Mouse (Mus musculus) olfactory bulb, adult 2 months (tissue): Measurements from ENCODE around the gene Hcfc2. TPM values are rescaled to one million over a fixed set of nuclear protein-coding genes. Genes with fewer than 3 reads are reported as not detected.

ENCODE experiments used
- H3K27ac ChIP-seq: fragments of 200-500 bp; 2 replicates; pipeline ENCODE4 v1.5.1; 2012; ENCODE audit warnings: low read depth, low read length; ENCODE audit not compliant: insufficient read depth
- H3K4me1 ChIP-seq: fragments of 200-500 bp; 2 replicates; pipeline ENCODE4 v1.6.1; 2012; ENCODE audit warnings: low read length; ENCODE audit not compliant: control insufficient read depth, insufficient read depth
- H3K4me3 ChIP-seq: fragments of 200-500 bp; 2 replicates; pipeline ENCODE4 v1.5.1; 2012; ENCODE audit warnings: mild to moderate bottlenecking, low read depth, low read length, moderate library complexity; ENCODE audit not compliant: insufficient read depth
- CTCF ChIP-seq: fragments of 200-500 bp; IDR thresholded peaks from 2 replicates; pipeline ENCODE4 v1.5.1; 2012; ENCODE audit warnings: low read depth, mild to moderate bottlenecking, low read length, moderate library complexity; ENCODE audit not compliant: insufficient read depth
- POLR2A ChIP-seq: fragments of 200-500 bp; IDR thresholded peaks from 2 replicates; pipeline ENCODE4 v1.6.1; 2012; ENCODE audit warnings: mild to moderate bottlenecking, low read depth, low read length, moderate library complexity; ENCODE audit not compliant: insufficient read depth
- WGBS: fragments of 180-500 bp; shearing (Covaris S2); methylation state at CpG from one replicate; pipeline ENCODE4 v1.1.7; 2018; 5-methylcytosine and 5-hydroxymethylcytosine counted together
- polyA plus RNA-seq: library from polyadenylated mRNA; stranded (reverse); fragments of >200 nt; gene quantifications from 2 replicates; pipeline ENCODE4 v1.2.4, GENCODE M21; 2012; ENCODE audit warnings: low replicate concordance; ENCODE audit not compliant: missing spikeins, insufficient read depth, insufficient read length

Gene Hcfc2
- polyA plus RNA-seq, 1 experiment, result not detected

DNA sequence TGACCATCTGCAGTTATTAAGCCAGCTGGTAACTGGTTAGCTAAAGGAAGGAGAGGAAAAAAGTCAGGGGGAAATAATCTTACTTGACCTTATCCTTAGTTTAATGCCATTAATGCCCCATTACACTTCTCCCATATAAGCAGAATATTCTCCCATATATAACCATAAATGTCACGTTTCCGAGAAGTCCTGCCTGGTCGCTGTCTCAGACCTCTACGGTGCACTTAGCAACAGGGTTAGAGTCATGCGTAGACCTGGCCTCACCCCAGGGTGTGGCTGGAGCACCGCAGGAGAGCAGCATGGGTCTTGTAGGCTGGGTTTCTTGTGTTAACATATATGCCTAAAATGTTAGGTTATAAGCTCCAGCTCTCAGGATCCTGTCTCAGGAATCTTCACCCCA is 54.8 kb downstream of the Hcfc2 start:
- H3K27ac ChIP-seq, result no peak overlapping the region
- H3K4me3 ChIP-seq, result no peak overlapping the region
- TF ChIP-seq POLR2A (no peak), CTCF (no peak)
- 93% methylated on average over 6 of the region's 6 CpGs for WGBS
- H3K4me1 ChIP-seq, result no peaks in the 10 kb centered on the region

DNA sequence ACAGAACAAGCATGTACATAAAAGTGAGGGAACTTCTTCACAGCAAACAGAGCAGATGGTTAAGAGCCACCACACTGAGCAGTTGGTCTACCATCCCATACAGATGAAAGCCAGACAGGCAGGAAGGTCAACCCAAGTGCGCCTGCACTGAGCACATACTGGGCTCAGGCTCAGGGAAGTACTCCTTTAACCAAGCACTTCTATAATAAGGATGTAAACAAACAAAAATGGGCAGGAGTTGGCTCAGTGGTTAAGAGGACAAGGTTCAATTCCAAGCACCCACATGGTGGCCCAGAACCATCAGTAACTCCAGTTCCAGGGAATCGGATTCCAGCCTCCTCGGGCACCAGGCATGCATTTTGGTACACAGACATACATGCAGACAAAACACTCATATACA is 57.0 kb downstream of the Hcfc2 start:
- H3K27ac ChIP-seq, result no peak overlapping the region
- peaks cover 9% of the 10 kb centered on the region for H3K4me1 ChIP-seq
- WGBS, result 88% methylated on average over 3 of the region's 3 CpGs
- H3K4me3 ChIP-seq, result no peak overlapping the region
- TF ChIP-seq CTCF, result no peak
- TF ChIP-seq POLR2A, result no peak

DNA sequence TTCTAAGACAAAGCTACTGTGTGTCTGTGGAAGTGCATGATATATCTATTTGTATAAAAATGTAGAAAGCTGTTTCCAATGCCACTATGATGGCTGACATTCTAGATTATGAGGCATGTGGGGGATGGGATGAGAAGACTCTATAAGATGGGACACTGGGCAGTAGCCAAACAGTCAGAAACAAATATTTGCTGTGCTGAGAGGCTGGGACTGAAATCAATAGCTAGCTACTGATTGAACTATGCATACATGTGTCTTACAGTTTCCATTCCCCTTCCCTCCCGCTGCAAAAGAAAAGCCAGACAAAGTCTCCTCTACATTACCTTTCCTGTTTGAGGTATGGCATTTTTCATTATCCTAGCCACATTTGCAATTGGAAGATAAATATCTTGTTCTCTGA is 58.7 kb downstream of the Hcfc2 start:
- H3K27ac ChIP-seq, result no peak overlapping the region
- H3K4me1 ChIP-seq, result peaks cover 15% of the 10 kb centered on the region
- no peak overlapping the region for H3K4me3 ChIP-seq
- TF ChIP-seq CTCF (no peak), POLR2A (no peak)
- 97% methylated on average over 1 of the region's 1 CpGs for WGBS

DNA sequence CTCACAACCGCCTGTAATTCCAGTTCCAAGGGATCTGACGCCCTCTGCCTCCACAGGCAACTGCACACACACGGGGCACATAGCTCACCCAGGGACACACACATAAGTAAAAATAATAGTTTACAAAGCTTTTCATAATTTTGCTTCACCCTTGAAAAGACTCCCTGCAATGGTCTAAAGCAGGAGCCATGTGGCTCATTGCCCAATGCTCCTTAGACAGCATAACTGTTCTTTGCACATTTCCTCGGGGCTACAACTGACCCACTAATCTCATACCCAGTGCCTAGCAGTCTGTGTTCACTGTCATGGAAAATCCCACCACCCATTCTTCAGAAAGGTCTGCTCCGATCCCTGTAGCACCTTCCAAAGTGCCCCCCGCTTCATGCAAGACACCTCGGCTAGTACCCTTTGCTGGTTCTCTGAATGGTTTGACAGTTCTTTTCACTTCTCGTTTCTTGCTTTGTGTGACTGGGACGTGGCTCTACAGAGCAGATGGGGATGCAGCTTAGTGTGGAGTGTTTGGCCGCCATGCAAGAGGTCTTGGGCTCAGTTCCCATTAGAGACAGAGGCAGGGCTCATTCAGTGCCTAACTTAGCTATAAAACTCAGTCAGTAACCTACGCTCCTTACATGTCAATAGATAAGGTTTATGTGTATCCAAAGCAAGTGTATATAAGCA is 59.4 kb downstream of the Hcfc2 start:
- H3K27ac ChIP-seq, result no peak overlapping the region
- peaks cover 20% of the 10 kb centered on the region for H3K4me1 ChIP-seq
- 59% methylated on average over 11 of the region's 11 CpGs for WGBS
- H3K4me3 ChIP-seq, result no peak overlapping the region
- TF ChIP-seq POLR2A, result no peak
- no peak for TF ChIP-seq CTCF

DNA sequence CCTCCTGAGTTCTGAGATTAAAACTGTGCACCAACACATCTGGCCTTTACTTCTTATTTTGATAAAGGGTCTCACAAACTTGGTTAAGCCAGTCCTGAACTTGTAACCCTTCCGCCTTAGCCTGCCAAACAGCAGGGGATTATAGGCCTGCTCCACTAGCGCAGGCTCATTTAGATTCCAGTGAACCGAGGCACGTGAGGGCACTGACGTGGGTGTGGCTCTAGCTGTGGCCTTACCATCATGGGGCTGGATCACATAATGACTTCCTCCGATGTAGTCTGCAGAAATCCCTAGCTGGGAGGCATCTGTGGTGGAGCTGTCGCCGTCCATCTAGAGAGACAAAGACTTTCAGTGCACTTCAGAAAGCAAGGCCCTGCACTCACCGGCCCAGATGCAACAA is 60.5 kb downstream of the Hcfc2 start:
- WGBS, result 79% methylated on average over 9 of the region's 9 CpGs
- Histone ChIP-seq H3K4me3 (no peak overlapping the region), H3K4me1 (peaks cover 27% of the 10 kb centered on the region), H3K27ac (no peak overlapping the region)
- TF ChIP-seq POLR2A (no peak), CTCF (no peak)

DNA sequence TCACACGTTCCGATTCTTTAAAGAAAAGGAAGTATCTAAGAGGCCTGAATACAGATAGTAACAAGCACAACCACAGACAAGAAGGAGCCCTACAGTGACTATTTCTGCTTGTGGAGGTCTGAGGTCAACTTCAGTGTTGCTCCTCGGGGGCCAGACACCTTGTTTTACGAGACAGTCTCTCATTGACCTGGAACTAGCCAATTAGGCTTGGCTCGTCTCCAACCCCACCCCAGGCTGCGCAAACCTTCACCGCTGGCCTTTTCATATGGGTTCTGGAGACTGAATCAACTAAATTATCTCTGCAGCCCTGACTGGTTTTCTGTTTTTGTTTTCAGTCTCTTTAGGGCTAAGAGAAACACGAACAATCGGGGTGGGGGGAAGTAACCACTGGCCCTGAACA is 61.4 kb downstream of the Hcfc2 start:
- no peak overlapping the region for H3K4me3 ChIP-seq
- peaks cover 29% of the 10 kb centered on the region for H3K4me1 ChIP-seq
- no peak overlapping the region for H3K27ac ChIP-seq
- no peak for TF ChIP-seq CTCF
- TF ChIP-seq POLR2A, result no peak
- 33% methylated on average over 9 of the region's 9 CpGs for WGBS

DNA sequence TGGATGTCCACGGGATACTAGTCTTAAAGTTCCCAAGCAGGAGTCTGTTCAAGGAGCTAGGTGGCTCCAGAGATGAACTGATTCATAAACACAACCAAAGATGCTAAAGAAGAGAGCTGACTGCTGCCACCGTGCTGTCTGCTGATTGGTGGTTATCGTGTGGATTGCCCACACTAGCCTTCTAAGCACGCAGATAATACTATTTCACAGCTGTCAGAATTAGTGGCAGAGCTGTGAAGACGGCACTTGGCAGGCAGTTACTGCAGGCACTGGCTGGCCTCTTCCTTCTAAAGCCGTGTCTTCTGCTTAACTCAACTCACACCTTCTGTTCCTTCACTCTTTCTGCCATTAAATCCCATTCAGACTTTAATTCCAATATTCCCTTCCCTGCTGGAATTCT is 62.4 kb downstream of the Hcfc2 start:
- Histone ChIP-seq H3K4me1 (peaks cover 29% of the 10 kb centered on the region), H3K4me3 (no peak overlapping the region), H3K27ac (no peak overlapping the region)
- TF ChIP-seq POLR2A (no peak), CTCF (no peak)
- 45% methylated on average over 6 of the region's 6 CpGs for WGBS

DNA sequence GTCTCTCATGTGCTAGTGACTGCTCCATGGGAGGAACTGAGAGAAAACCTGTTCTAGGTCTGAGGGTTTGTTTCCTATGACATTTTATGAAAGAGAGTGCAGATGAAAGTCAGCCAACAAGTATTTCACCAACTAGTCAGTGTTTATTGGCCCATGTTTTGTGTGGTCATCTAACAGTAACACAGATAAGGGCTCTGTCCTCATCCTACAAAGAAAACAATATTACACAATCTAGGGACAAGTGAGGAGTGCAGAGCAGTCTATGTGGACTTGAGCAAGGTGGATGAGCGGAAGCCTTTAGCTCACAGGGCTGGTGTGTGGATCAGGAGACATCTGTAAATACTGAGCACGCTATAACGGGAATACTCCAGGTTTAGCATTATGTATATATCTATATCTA is 62.9 kb downstream of the Hcfc2 start:
- 97% methylated on average over 3 of the region's 3 CpGs for WGBS
- Histone ChIP-seq H3K4me1 (peaks cover 29% of the 10 kb centered on the region), H3K4me3 (no peak overlapping the region), H3K27ac (no peak overlapping the region)
- no peak for TF ChIP-seq POLR2A
- no peak for TF ChIP-seq CTCF

DNA sequence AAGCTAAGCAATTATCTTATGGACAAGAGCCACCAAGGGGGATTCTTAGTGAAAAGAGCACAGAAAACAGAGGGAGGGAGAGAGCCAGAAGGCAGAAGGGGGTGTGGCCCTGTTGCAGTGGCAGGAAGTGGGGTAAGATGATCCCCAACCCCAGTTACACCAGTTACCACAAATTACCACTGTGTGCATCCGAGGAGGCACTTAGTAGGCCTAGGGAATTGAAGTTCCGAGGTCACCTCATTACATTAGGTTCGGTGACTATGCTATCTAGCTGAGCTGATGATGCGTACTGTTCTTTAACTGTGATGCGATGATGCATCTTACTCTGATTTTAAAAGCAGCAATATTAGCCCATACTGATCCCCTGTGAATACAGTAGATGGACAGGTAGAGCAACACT is 63.7 kb downstream of the Hcfc2 start:
- WGBS, result 93% methylated on average over 5 of the region's 5 CpGs
- no peak overlapping the region for H3K4me3 ChIP-seq
- no peak overlapping the region for H3K27ac ChIP-seq
- peaks cover 29% of the 10 kb centered on the region for H3K4me1 ChIP-seq
- no peak for TF ChIP-seq CTCF
- no peak for TF ChIP-seq POLR2A
